Mouse (Mus musculus): ENCODE measurements at regions not wholly inside any gene's neighbourhood (a gene's known extent, or its start where the extent isn't known, plus 50 kb on each side); places are given as distances from the start of the nearest gene placed in this dataset.

- no peak for DNase-seq (ENCODE audit: extremely low read depth, low read depth)
Observed at GRCm38 (mm10) chr1:128830671-128831240, 238.7 kb upstream of the Cxcr4 start.

GRCm38 (mm10) chr1:128829536-128829935 lies 237.4 kb upstream of the Cxcr4 start:
- no peak for DNase-seq (ENCODE audit: extremely low read depth, low read depth)

- no peak for DNase-seq (ENCODE audit: extremely low read depth, low read depth)
Observed at GRCm38 (mm10) chr1:128826419-128826818, 234.3 kb upstream of the Cxcr4 start.

DNA sequence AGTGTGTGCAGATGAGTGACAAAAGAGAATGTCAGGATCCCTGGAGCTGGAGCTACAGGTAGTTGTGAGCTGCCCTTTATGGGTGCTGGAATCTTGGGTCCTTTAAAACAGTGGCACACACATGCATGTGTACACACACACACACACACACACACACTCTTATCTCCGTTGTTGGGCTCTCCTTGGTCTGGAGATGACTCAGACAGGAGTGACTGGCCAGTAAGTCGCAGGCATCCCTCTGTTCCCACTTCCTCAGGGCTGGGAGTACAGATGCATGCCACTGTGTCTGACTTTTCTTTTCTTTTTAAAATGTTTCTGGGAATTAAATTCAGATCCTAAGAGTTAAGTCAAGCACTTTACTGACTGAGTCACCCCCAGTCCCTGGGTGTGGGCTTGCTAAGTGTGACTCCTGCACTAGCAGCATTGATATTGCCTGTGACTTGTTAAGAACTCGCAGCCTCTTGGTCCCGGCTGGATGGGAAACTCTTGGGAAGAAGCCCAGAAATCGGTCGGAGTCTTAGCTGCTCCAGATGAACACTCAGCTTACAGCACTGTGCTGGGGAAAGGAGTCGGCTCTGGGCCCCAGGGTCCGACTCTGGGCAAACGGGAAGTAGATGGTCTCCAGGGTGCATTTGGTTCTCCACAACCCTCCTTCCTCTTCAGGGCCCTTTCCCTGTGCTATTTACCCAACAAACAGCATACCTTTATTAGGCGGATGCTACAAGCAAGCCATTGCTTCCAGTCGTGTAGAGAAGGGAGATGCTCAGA lies 233.0 kb upstream of the Cxcr4 start:
- DNase-seq (ENCODE audit: extremely low read depth, low read depth) = no peak

- peak; percentile 43 for DNase-seq (ENCODE audit: extremely low read depth, low read depth)
Observed at GRCm38 (mm10) chr1:128824235-128824634, 232.1 kb upstream of the Cxcr4 start.

GRCm38 (mm10) chr1:128821991-128822390 lies 229.9 kb upstream of the Cxcr4 start:
- no peak for DNase-seq (ENCODE audit: extremely low read depth, low read depth)

DNA sequence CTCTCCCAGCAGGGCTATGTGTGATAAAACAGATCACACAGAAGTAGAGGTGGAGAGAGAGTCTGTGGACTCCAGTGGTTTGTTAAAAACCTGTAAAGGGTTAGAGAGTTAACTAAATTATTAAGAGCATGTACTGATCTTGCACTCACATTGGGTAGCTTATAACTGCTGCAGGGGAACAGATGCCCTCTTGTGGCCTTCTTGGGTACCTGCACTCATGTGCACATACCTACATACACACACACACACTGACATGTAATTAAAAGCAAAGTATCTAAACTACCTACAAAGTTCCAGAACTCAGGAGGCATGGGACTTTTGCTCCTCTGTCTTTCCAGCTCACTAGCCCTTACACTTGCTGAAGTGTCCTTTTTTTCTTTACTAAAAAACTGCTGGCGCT lies 228.4 kb upstream of the Cxcr4 start:
- DNase-seq (ENCODE audit: extremely low read depth, low read depth) = no peak

DNA sequence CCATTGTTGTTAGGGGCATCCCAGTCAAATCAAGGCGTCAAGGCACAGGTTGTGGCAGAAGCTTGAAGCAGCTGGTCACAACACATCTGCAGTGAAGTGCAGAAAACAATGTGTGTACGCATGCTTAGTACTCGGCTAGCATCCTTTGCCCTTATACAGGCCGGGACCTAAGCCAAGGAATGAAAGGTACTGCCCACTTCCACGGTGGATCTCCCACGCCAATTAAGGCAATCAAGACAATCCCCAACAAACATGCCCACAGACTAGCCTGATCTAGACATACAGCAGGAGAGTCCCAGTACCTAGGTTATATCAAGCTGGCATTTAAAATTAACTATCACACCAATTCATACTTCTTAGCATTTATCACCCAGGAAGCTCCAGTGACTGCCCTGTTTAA lies 227.5 kb upstream of the Cxcr4 start:
- no peak for DNase-seq (ENCODE audit: extremely low read depth, low read depth)

- no peak for DNase-seq (ENCODE audit: extremely low read depth, low read depth)
Observed at GRCm38 (mm10) chr1:128813379-128813778, 221.3 kb upstream of the Cxcr4 start.

GRCm38 (mm10) chr1:128810860-128811259 lies 218.8 kb upstream of the Cxcr4 start:
- no peak for DNase-seq (ENCODE audit: extremely low read depth, low read depth)

DNA sequence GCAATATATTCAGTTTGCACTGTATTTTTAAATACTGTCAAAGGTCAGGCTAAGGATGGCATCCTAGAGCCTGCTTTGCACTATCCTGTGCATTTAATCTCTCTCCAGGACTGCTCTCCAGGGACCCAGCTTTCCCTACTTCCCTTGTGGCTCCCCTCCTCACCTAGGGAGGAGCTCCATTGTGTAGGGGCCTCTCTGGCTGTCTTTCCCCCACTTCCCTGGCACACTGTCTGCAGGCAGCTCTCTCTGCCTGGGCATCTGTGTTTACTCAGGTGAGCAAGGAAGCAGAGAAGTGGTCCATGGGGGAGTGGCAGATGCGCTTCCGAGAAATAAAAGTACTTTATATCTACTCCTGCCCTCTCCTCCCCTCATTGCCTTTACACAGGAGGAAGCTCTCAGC lies 218.0 kb upstream of the Cxcr4 start:
- DNase-seq (ENCODE audit: extremely low read depth, low read depth) = no peak

DNA sequence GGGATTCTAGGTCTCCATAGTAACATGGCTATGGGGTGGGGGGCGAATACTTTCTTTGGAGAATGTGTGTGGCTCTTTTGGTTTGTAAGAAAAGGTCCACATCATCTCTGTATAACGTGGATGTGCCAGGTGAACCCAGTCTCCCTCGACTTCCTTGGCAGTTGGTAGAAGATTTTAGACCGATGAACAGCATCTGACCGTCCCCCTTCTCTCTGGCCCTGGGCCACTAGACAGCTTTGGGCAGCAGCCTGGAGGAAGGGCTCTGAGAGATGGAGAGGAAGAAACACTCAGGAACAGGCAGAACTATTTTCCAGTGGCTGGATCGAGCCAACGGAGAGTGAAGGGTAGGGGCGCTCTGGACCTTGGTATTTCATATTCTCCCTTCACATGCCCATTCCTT lies 217.5 kb upstream of the Cxcr4 start:
- DNase-seq (ENCODE audit: extremely low read depth, low read depth) = no peak

DNA sequence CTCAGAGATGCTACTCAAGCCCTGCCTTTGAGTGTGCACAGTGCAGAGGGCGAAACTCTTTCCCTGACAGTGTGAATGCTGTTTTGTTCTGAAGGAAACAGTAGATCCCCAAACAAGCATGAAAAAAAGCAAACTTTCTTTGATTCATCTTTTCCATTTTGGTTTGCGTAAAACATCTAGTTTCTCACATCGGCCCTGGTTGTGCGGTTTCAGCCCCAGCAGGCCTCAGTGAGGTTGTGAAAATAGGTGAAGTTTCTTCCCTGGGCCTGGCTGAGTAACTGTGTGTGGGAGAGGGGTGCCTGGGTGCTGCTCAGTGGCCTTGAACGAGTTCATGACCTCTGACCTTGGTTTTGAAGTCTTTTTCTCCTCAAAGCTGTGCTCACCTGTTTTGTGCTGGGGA lies 216.5 kb upstream of the Cxcr4 start:
- no peak for DNase-seq (ENCODE audit: extremely low read depth, low read depth)

GRCm38 (mm10) chr1:128805687-128806653 lies 213.9 kb upstream of the Cxcr4 start:
- DNase-seq (ENCODE audit: extremely low read depth, low read depth) = no peak

- DNase-seq (ENCODE audit: extremely low read depth, low read depth) = no peak
Observed at GRCm38 (mm10) chr1:128803433-128804060, 211.5 kb upstream of the Cxcr4 start.

DNA sequence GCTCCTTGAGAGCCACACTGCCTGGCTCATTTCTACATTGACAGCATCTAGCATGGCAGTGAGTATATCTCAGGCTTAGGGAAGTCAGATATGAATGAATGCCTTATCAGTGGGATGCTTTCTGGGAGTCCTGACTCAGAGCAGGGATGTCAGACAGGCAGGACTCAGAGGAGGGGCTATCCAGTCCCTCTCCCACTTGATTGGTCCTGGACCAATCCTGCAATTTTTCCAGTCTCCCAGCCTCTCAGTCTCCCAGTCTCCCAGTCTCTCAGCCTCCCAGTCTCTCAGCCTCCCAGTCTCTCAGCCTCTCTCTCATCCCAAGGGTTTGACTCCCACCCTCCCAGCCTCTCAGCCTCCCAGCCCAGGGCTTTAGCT lies 211.0 kb upstream of the Cxcr4 start:
- no peak for DNase-seq (ENCODE audit: extremely low read depth, low read depth)

GRCm38 (mm10) chr1:128798721-128799120 lies 206.6 kb upstream of the Cxcr4 start:
- DNase-seq (ENCODE audit: extremely low read depth, low read depth) = no peak

DNA sequence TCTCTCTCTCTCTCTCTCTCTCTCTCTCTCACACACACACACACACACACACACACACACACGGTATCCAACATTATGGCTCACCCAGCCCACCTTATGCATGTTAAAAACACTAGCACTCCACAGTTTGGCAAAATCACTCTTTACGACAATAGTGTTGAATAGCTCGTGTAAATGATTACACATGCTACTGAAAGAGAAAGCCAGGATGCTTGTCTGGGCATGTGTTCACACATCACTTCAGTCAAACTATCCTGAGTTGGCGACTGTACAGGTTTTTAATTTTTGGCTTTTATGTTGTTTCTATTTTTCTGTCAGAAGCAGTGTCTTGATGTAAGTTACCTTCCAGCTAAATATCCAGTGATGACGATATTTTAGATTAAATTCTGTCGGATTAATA lies 203.6 kb upstream of the Cxcr4 start:
- no peak for DNase-seq (ENCODE audit: extremely low read depth, low read depth)

GRCm38 (mm10) chr1:128790881-128791280 lies 198.8 kb upstream of the Cxcr4 start:
- DNase-seq (ENCODE audit: extremely low read depth, low read depth) = no peak

DNA sequence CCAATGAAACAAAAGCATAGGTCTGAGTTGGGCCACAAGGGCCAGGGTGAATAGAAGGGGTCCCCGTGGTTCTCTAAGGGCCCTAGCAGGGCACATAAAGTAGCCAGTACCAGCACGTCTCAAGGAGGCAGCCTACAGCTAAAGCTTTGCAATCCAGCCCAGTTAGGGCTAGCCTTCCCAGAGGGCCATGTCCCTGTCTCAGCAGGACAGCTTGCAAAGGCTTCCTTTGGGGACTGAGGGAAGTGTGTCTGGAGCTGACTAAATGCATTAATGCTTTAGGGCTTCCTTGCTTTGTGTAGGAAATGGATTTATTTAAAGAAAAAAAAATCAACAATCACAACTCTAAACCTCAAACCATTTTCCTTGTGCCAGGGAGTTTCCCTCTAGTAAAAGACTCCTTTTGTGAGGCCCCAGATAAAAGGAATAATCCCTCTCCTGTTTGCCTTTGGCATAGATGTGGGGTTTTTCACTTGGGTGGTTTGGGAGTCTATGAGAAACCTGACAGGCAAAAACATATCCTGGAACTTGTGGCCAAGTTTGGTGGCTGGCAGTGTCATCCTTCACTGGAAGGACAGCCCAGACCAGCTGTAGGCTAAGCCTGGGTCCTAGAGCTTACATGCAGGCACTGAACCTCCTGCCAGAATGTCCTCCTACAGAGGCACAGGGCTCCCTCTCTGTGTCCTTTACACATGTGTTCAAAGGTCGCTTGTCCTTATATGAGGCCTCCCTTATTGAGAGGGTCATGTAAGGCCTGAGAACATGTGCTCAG lies 197.7 kb upstream of the Cxcr4 start:
- DNase-seq (ENCODE audit: extremely low read depth, low read depth) = no peak

- no peak for DNase-seq (ENCODE audit: extremely low read depth, low read depth)
Observed at GRCm38 (mm10) chr1:128788227-128788626, 196.1 kb upstream of the Cxcr4 start.
